Mouse (Mus musculus): ENCODE results near the gene Spdef.

Gene Spdef

DNA sequence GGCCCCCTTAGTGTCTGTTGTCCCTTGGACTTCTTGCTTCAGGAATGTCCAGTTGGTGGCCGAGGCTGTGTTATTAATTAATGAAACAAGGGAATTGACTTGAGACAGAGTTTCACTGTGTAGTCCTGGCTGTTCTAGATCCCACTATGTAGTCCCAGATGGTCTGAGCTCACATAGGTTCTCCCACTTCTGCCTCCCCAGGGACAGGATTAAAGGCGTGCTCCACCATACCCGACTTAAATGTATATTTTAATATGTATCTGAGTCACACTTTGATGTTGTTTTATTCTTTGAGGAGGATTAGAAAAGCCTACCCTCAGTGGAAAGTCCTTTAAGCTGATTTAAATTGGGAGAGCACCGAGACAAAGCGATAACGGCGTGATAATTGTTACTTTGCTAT lies 52.5 kb downstream of the Spdef start:
- no peak for DNase-seq

DNA sequence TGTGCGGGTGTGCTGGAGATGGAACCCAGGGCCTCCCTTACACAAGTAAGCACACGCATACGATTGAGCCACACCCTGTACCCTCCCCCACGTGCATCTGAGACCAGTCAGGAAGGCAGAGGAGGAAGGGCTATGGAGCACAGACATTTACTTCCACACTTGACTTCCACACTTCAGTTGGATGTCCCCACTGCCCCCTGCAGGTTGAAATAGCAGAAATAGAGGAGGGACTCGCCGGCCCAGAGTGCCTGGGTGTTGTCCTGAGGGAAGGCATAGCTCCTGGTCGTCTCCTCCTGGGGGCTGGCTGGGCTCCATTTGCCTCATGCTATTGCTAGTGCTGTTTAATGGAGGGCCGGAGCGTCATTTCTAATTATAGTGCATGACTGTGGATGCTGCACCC lies 53.3 kb downstream of the Spdef start:
- no peak for DNase-seq

DNA sequence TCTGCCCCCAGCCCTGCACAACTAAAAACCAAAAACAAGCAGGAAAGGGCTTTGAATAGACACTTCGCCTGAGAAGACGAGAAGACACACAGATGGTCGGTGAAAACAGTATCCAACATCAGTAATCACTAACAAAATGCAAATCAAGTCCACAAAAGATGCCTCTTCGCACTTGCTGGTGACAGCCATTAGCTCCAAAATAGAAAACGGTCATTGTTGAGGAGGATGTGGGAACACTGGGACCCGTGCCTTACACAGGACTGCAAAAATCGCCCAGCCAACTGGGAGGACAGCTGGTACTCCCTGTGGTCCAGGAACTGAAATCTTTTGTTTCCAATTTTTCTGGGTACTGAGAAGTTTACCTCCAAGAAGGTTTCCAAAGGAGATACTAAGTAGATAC lies 54.8 kb downstream of the Spdef start:
- DNase-seq, result no peak

DNA sequence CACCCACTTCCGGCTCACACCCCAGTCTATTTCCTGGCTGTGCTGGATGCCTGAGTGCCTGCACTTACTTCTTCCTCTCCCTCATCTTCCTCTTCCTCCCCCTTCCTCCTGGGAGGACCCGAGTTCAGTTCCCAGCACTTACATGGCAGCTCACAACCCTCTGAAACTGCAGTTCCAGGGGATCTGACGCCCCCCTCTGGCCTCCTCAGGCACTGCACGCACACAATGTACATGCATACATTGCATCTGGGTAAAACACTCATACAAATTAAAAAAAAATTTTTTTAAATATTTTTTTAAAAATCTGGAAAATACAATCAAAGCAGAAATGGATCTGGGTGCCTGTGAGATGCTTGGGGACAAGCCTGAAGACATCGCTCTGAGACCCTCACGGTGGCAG lies 57.0 kb downstream of the Spdef start:
- DNase-seq, result no peak
